Mouse (Mus musculus) heart, adult 2 months (tissue): ENCODE results near the gene Iscu. TPM values are rescaled to one million over a fixed set of nuclear protein-coding genes. Genes with fewer than 3 reads are reported as not detected.
A peak's percentile ranks its signal among the peaks of the same experiment; 100 is the strongest.
"Not testable (repeated sequence)": the region's sequence is repeated elsewhere in the genome, so short reads cannot be mapped to it uniquely, and the experiment has no call there.

ENCODE experiments used
- DNase-seq, 2 experiments: peaks; one replicate each; pipeline ENCODE4 v3.0.0; 2021
- H3K27ac ChIP-seq: fragments of 200-600 bp; 2 replicates; pipeline ENCODE4 v1.8.1; 2022
- H3K27me3 ChIP-seq: fragments of 200-500 bp; 2 replicates; pipeline ENCODE4 v1.6.1; 2012; ENCODE audit warnings: mild to moderate bottlenecking, low read length, inconsistent platforms, mixed read lengths; ENCODE audit not compliant: control insufficient read depth, insufficient read depth
- H3K36me3 ChIP-seq: fragments of 200-500 bp; 2 replicates; pipeline ENCODE4 v1.6.1; 2012; ENCODE audit warnings: low read length, inconsistent platforms; ENCODE audit not compliant: control insufficient read depth, insufficient read depth
- H3K4me1 ChIP-seq: fragments of 200-500 bp; 2 replicates; pipeline ENCODE4 v1.6.1; 2011; ENCODE audit warnings: low read length; ENCODE audit not compliant: control insufficient read depth, insufficient read depth
- H3K4me3 ChIP-seq: fragments of 200-600 bp; 2 replicates; pipeline ENCODE4 v1.8.1; 2022
- H3K79me2 ChIP-seq: fragments of 200-500 bp; replicated peaks from 2 replicates; pipeline ENCODE4 v1.6.1; 2012; ENCODE audit warnings: mild to moderate bottlenecking, inconsistent platforms, low read length, moderate library complexity, mixed read lengths; ENCODE audit not compliant: control insufficient read depth, insufficient read depth
- H3K9ac ChIP-seq: fragments of 200-500 bp; 2 replicates; pipeline ENCODE4 v1.6.1; 2012; ENCODE audit warnings: low read depth, mild to moderate bottlenecking, control low read depth, inconsistent platforms, low read length, mixed read lengths
- CTCF ChIP-seq: fragments of 200-600 bp; IDR thresholded peaks from 2 replicates; pipeline ENCODE4 v1.8.1; 2022; ENCODE audit warnings: antibody characterized with exemption, mild to moderate bottlenecking, moderate library complexity
- EP300 ChIP-seq: fragments of 200-500 bp; IDR thresholded peaks from 2 replicates; pipeline ENCODE4 v1.6.1; 2011; ENCODE audit warnings: low read depth, low read length, control low read depth; ENCODE audit not compliant: insufficient read depth
- POLR2A ChIP-seq: fragments of 200-500 bp; IDR thresholded peaks from 2 replicates; pipeline ENCODE4 v1.6.1; 2011; ENCODE audit warnings: mild to moderate bottlenecking, low read depth, low read length, control low read depth; ENCODE audit not compliant: insufficient read depth
- WGBS: fragments of 180-500 bp; shearing (Covaris S2); methylation state at CpG from one replicate; pipeline ENCODE4 v1.1.7; 2018; 5-methylcytosine and 5-hydroxymethylcytosine counted together
- intact Hi-C: fragments of 180-260 bp; cut with DNase I; formaldehyde crosslinking; loops from one replicate; pipeline ENCODE4 v1.15.1; 2025
- polyA plus RNA-seq: library from polyadenylated mRNA; depleted of rRNA; stranded (reverse); fragments of >200 nt; gene quantifications from 2 replicates; pipeline ENCODE4 v1.2.3, GENCODE M21; 2012
- total RNA-seq, 2 experiments: library from RNA; stranded (reverse); gene quantifications; 2 replicates each; pipeline ENCODE4 v1.2.3; 2021

Gene Iscu
- total and polyA plus RNA-seq, 3 experiments = 168 to 202 (median 176) TPM

- intact Hi-C loops = loop anchor here (10.0 kb wide), 1 partner anchor 335 kb away; no protein-coding TSS in a partner anchor
- DNase-seq = no peak
- TF ChIP-seq EP300 (no peak), POLR2A (no peak), CTCF (no peak)
- H3K36me3 ChIP-seq = no peaks in the 10 kb centered on the region
- no peak overlapping the region for H3K27ac ChIP-seq
- H3K27me3 ChIP-seq = no peaks in the 10 kb centered on the region
- H3K9ac ChIP-seq = no peak overlapping the region
- no peak overlapping the region for H3K4me3 ChIP-seq
- 83% methylated on average over 4 of the region's 4 CpGs for WGBS
- H3K4me1 ChIP-seq = no peaks in the 10 kb centered on the region
- no peaks in the 10 kb centered on the region for H3K79me2 ChIP-seq
Observed at GRCm38 (mm10) chr5:113810111-113810510, 37.6 kb downstream of the Iscu start.

GRCm38 (mm10) chr5:113811824-113812420 lies 39.4 kb downstream of the Iscu start:
- H3K9ac ChIP-seq, H3K79me2 ChIP-seq, DNase-seq, H3K4me1 ChIP-seq, H3K27me3 ChIP-seq, H3K27ac ChIP-seq, H3K4me3 ChIP-seq, H3K36me3 ChIP-seq: not testable (repeated sequence)
- intact Hi-C loops = loop anchor here (10.0 kb wide), 1 partner anchor 337 kb away; no protein-coding TSS in a partner anchor
- 17% methylated on average over 11 of the region's 12 CpGs for WGBS
- TF ChIP-seq CTCF = peak; percentile 46

- Histone ChIP-seq H3K36me3 (no peaks in the 10 kb centered on the region), H3K4me3 (no peak overlapping the region), H3K9ac (no peak overlapping the region), H3K4me1 (no peaks in the 10 kb centered on the region), H3K79me2 (no peaks in the 10 kb centered on the region), H3K27ac (no peak overlapping the region), H3K27me3 (no peaks in the 10 kb centered on the region)
- intact Hi-C loops = loop anchor here (10.0 kb wide), 1 partner anchor 338 kb away; no protein-coding TSS in a partner anchor
- TF ChIP-seq CTCF (no peak), EP300 (no peak), POLR2A (no peak)
- no peak for DNase-seq
- 82% methylated on average over 2 of the region's 2 CpGs for whole genome bisulfite sequencing
Observed at GRCm38 (mm10) chr5:113812638-113813037, 40.1 kb downstream of the Iscu start.

GRCm38 (mm10) chr5:113813608-113814007 lies 41.1 kb downstream of the Iscu start:
- no peak overlapping the region for H3K27ac ChIP-seq
- DNase-seq = no peak
- 14% methylated on average over 9 of the region's 9 CpGs for WGBS
- no peak overlapping the region for H3K4me3 ChIP-seq
- H3K27me3 ChIP-seq = no peaks in the 10 kb centered on the region
- H3K9ac ChIP-seq = no peak overlapping the region
- TF ChIP-seq CTCF (peak; percentile 51), POLR2A (no peak)
- no peaks in the 10 kb centered on the region for H3K36me3 ChIP-seq
- H3K4me1 ChIP-seq = no peaks in the 10 kb centered on the region
- no peaks in the 10 kb centered on the region for H3K79me2 ChIP-seq
- intact Hi-C loops = loop anchor here (2.0 to 10.0 kb wide), 2 partner anchors 339 to 447 kb away; no protein-coding TSS in a partner anchor

GRCm38 (mm10) chr5:113814111-113815040 lies 41.8 kb downstream of the Iscu start:
- no peak overlapping the region for H3K4me3 ChIP-seq
- H3K36me3 ChIP-seq = no peaks in the 10 kb centered on the region
- DNase-seq = no peak
- H3K4me1 ChIP-seq = no peaks in the 10 kb centered on the region
- TF ChIP-seq POLR2A (no peak), CTCF (no peak)
- WGBS = 34% methylated on average over 27 of the region's 27 CpGs
- no peaks in the 10 kb centered on the region for H3K27me3 ChIP-seq
- intact Hi-C loops = loop anchor here (1.0 to 10.0 kb wide), 3 partner anchors 40 to 448 kb away; no protein-coding TSS in a partner anchor
- no peak overlapping the region for H3K9ac ChIP-seq
- no peak overlapping the region for H3K27ac ChIP-seq
- no peaks in the 10 kb centered on the region for H3K79me2 ChIP-seq

- H3K79me2 ChIP-seq = no peaks in the 10 kb centered on the region
- WGBS = 55% methylated on average over 11 of the region's 11 CpGs
- no peaks in the 10 kb centered on the region for H3K36me3 ChIP-seq
- TF ChIP-seq CTCF (no peak), POLR2A (no peak), EP300 (no peak)
- no peaks in the 10 kb centered on the region for H3K4me1 ChIP-seq
- intact Hi-C loops = loop anchor here (1.0 to 10.0 kb wide), 3 partner anchors 41 to 448 kb away; no protein-coding TSS in a partner anchor
- DNase-seq = no peak
- no peak overlapping the region for H3K4me3 ChIP-seq
- no peaks in the 10 kb centered on the region for H3K27me3 ChIP-seq
- H3K9ac ChIP-seq = no peak overlapping the region
- no peak overlapping the region for H3K27ac ChIP-seq
Observed at GRCm38 (mm10) chr5:113815041-113815389, 42.5 kb downstream of the Iscu start.
